Mouse (Mus musculus) thymus, adult 2 months (tissue): ENCODE data around the gene Hoxb9.

Experiments used
- CTCF ChIP-seq: fragments of 200-500 bp; IDR thresholded peaks from 2 replicates; pipeline ENCODE4 v1.5.1; 2012; ENCODE audit warnings: mild to moderate bottlenecking, control low read depth, low read length, moderate library complexity, borderline replicate concordance; ENCODE audit not compliant: control insufficient read depth, poor library complexity, insufficient read depth; ENCODE audit errors: extremely low read depth
- POLR2A ChIP-seq: fragments of 200-500 bp; IDR thresholded peaks from 2 replicates; pipeline ENCODE4 v1.6.1; 2012; ENCODE audit warnings: mild to moderate bottlenecking, low read length, control low read depth, moderate library complexity; ENCODE audit not compliant: control insufficient read depth, poor library complexity, insufficient read depth; ENCODE audit errors: extremely low read depth

GRCm38 (mm10) chr11:96259038-96259437, 12.2 kb upstream of the Hoxb9 start:
- TF ChIP-seq CTCF (no peak), POLR2A (no peak)
